7 mouse cellular contexts compared by ENCODE assay signal in genomic region chr10:85185639-85186498, GRCm38 (mm10). TPM values are rescaled to one million over a fixed set of nuclear protein-coding genes. Genes with fewer than 3 reads are reported as not detected.
DNase-seq lines count a peak whose midpoint lies in the region; ATAC-seq and TF ChIP-seq lines count a peak whose summit lies in the region.

No protein-coding gene starts in this region.

- no peak for TF ChIP-seq CTCF in C2C12 (IDR thresholded peaks at IDR 0.05; ENCODE audit: control insufficient read depth, insufficient read depth, insufficient read length)

- H3K4me2 ChIP-seq in embryonic facial prominence, embryonic 14.5 days (ENCODE audit: low read depth, low read length): peak overlapping the region; percentile 83
- peak overlapping the region; percentile 72 for H3K4me2 ChIP-seq in hindbrain, embryonic 14.5 days (replicated peaks)
- peak overlapping the region; percentile 95 for H3K4me2 ChIP-seq in liver, embryonic 12.5 days
- peak overlapping the region; percentile 98 for H3K4me2 ChIP-seq in neural tube, embryonic 14.5 days (ENCODE audit: low read depth, low read length)

- no peaks in the 10 kb centered on the region for H3K4me1 ChIP-seq in ES-E14 (ENCODE audit: control insufficient read depth in 2 of 2, insufficient read depth in 2 of 2, low read length in 2 of 2, poor library complexity in 1 of 2)
- H3K4me1 ChIP-seq in embryonic facial prominence, embryonic 14.5 days (ENCODE audit: control insufficient read depth, insufficient read depth, low read length): peaks cover 9% of the 10 kb centered on the region
- peaks cover 10% of the 10 kb centered on the region for H3K4me1 ChIP-seq in hindbrain, embryonic 14.5 days (replicated peaks; ENCODE audit: control insufficient read depth, insufficient read depth, low read length)
- H3K4me1 ChIP-seq in liver, embryonic 12.5 days: peaks cover 30% of the 10 kb centered on the region
- H3K4me1 ChIP-seq in neural tube, embryonic 14.5 days (ENCODE audit: control insufficient read depth, insufficient read depth, low read length): peaks cover 11% of the 10 kb centered on the region; the same call in 1 of the 2 replicates

- no peak for DNase-seq in ES-E14 (ENCODE audit: low read depth, low spot score)
- DNase-seq in embryonic facial prominence, embryonic 14.5 days (ENCODE audit: low spot score): no peak
- no peak for DNase-seq in hindbrain, embryonic 14.5 days (ENCODE audit: low spot score)
- DNase-seq in gastrocnemius, adult 8-10 months (ENCODE audit: low spot score in 2 of 2): no peak

- no peak for ATAC-seq in embryonic facial prominence, embryonic 14.5 days (ENCODE audit: low read depth)
- ATAC-seq in hindbrain, embryonic 14.5 days (ENCODE audit: low FRiP score): no peak
- no peak for ATAC-seq in liver, embryonic 12.5 days
- ATAC-seq in neural tube, embryonic 14.5 days (ENCODE audit: low read depth): no peak

- no peaks in the 10 kb centered on the region for H3K79me3 ChIP-seq in C2C12 (ENCODE audit: low read depth)

- no peaks in the 10 kb centered on the region for H3K27me3 ChIP-seq in C2C12 (ENCODE audit: control insufficient read depth, insufficient read depth, insufficient read length)
- no peaks in the 10 kb centered on the region for H3K27me3 ChIP-seq in embryonic facial prominence, embryonic 14.5 days (replicated peaks; ENCODE audit: control insufficient read depth, insufficient read depth, low read length)
- no peaks in the 10 kb centered on the region for H3K27me3 ChIP-seq in hindbrain, embryonic 14.5 days (ENCODE audit: control insufficient read depth, insufficient read depth, low read length)
- peaks cover 24% of the 10 kb centered on the region for H3K27me3 ChIP-seq in liver, embryonic 12.5 days (replicated peaks)
- no peaks in the 10 kb centered on the region for H3K27me3 ChIP-seq in neural tube, embryonic 14.5 days (ENCODE audit: control insufficient read depth, insufficient read depth, low read length)

- in situ Hi-C loops in ES-E14 (cut with MboI; ENCODE audit: low sequenced_read_pairs in 2 of 2, unreplicated experiment in 2 of 2): no loop called here

- H3K36me3 ChIP-seq in C2C12 (ENCODE audit: control insufficient read depth, insufficient read depth): no peaks in the 10 kb centered on the region
- peaks cover 2% of the 10 kb centered on the region; the same call in 1 of the 2 replicates for H3K36me3 ChIP-seq in ES-E14 (ENCODE audit: control insufficient read depth, insufficient read depth, low read length, poor library complexity, severe bottlenecking)
- H3K36me3 ChIP-seq in embryonic facial prominence, embryonic 14.5 days (ENCODE audit: control insufficient read depth, insufficient read depth, low read length): no peaks in the 10 kb centered on the region
- no peaks in the 10 kb centered on the region for H3K36me3 ChIP-seq in hindbrain, embryonic 14.5 days (replicated peaks; ENCODE audit: control insufficient read depth, insufficient read depth)
- no peaks in the 10 kb centered on the region for H3K36me3 ChIP-seq in liver, embryonic 12.5 days
- H3K36me3 ChIP-seq in neural tube, embryonic 14.5 days (ENCODE audit: control insufficient read depth, insufficient read depth, low read length): no peaks in the 10 kb centered on the region

- no peak overlapping the region for H3K27ac ChIP-seq in ES-E14 (ENCODE audit: insufficient read depth, low read depth, low read length, poor library complexity, severe bottlenecking)
- peak overlapping the region; percentile 94; the same call in 1 of the 2 replicates for H3K27ac ChIP-seq in embryonic facial prominence, embryonic 14.5 days (replicated peaks; ENCODE audit: low read depth, low read length)
- H3K27ac ChIP-seq in hindbrain, embryonic 14.5 days: peak overlapping the region; percentile 90
- peak overlapping the region; percentile 8; the same call in 1 of the 2 replicates for H3K27ac ChIP-seq in liver, embryonic 12.5 days
- peak overlapping the region; percentile 92 for H3K27ac ChIP-seq in neural tube, embryonic 14.5 days (ENCODE audit: low read depth, low read length)

- H3K79me2 ChIP-seq in C2C12 (ENCODE audit: control insufficient read depth, insufficient read depth): no peaks in the 10 kb centered on the region

- peak overlapping the region; percentile 75 for H3K9ac ChIP-seq in ES-E14 (ENCODE audit: insufficient read depth, low read depth, low read length, poor library complexity, severe bottlenecking)
- H3K9ac ChIP-seq in embryonic facial prominence, embryonic 14.5 days (ENCODE audit: low read depth, low read length): peak overlapping the region; percentile 90
- H3K9ac ChIP-seq in hindbrain, embryonic 14.5 days: peak overlapping the region; percentile 83
- peak overlapping the region; percentile 69 for H3K9ac ChIP-seq in liver, embryonic 12.5 days
- H3K9ac ChIP-seq in neural tube, embryonic 14.5 days (replicated peaks; ENCODE audit: low read depth, low read length): peak overlapping the region; percentile 83

- no peaks in the 10 kb centered on the region for H3K9me3 ChIP-seq in ES-E14 (ENCODE audit: control insufficient read depth, insufficient read depth, low read depth, low read length)
- H3K9me3 ChIP-seq in embryonic facial prominence, embryonic 14.5 days (ENCODE audit: control insufficient read depth, low read length): no peaks in the 10 kb centered on the region
- H3K9me3 ChIP-seq in hindbrain, embryonic 14.5 days (ENCODE audit: control insufficient read depth, low read length): no peaks in the 10 kb centered on the region
- H3K9me3 ChIP-seq in liver, embryonic 12.5 days (replicated peaks): no peaks in the 10 kb centered on the region
- no peaks in the 10 kb centered on the region for H3K9me3 ChIP-seq in neural tube, embryonic 14.5 days (ENCODE audit: control insufficient read depth, low read length)

- peak overlapping the region; percentile 48 for H3K4me3 ChIP-seq in C2C12 (ENCODE audit: insufficient read depth, poor library complexity, severe bottlenecking)
- H3K4me3 ChIP-seq in ES-E14 (ENCODE audit: insufficient read depth in 1 of 2, low read depth in 1 of 2, low read length in 2 of 2, poor library complexity in 1 of 2, severe bottlenecking in 1 of 2): peak overlapping the region; percentile 84 to 97
- H3K4me3 ChIP-seq in embryonic facial prominence, embryonic 14.5 days (ENCODE audit: low read depth, low read length): peak overlapping the region; percentile 93
- H3K4me3 ChIP-seq in hindbrain, embryonic 14.5 days (replicated peaks; ENCODE audit: low read length): peak overlapping the region; percentile 93
- peak overlapping the region; percentile 67 for H3K4me3 ChIP-seq in liver, embryonic 12.5 days
- peak overlapping the region; percentile 96 for H3K4me3 ChIP-seq in neural tube, embryonic 14.5 days (ENCODE audit: low read depth, low read length)

- H3ac ChIP-seq in C2C12 (ENCODE audit: control insufficient read depth, insufficient read length, low read depth): peak overlapping the region; percentile 28

- WGBS in embryonic facial prominence, embryonic 14.5 days: 20% methylated on average over 14 of the region's 14 CpGs
- WGBS in hindbrain, embryonic 14.5 days: 29% methylated on average over 14 of the region's 14 CpGs
- WGBS in liver, embryonic 12.5 days (ENCODE audit: insufficient replicate concordance): 29% methylated on average over 14 of the region's 14 CpGs
- 35% methylated on average over 14 of the region's 14 CpGs for WGBS in neural tube, embryonic 14.5 days

TF ChIP-seq in C2C12, 6 proteins besides CTCF, POLR2A, EP300 and RAD21:
- TF ChIP-seq MYOG (IDR thresholded peaks at IDR 0.05; ENCODE audit: control insufficient read depth, extremely low read depth, insufficient read length) (no peak), USF1 (IDR thresholded peaks at IDR 0.05; ENCODE audit: low read depth) (no peak), FOSL1 (IDR thresholded peaks at IDR 0.05; ENCODE audit: insufficient read depth, low read length, poor library complexity, severe bottlenecking) (no peak), CEBPB (IDR thresholded peaks at IDR 0.05; ENCODE audit: low read depth) (no peak), MAX (IDR thresholded peaks at IDR 0.05) (no peak), MYOD1 (IDR thresholded peaks at IDR 0.05; ENCODE audit: control insufficient read depth, insufficient read length, low read depth) (no peak)

TF ChIP-seq in ES-E14, 5 proteins besides CTCF, POLR2A, EP300 and RAD21:
- TF ChIP-seq MAFK (IDR thresholded peaks at IDR 0.05; ENCODE audit: insufficient read depth, low read depth, low read length): no peak
- TF ChIP-seq ZNF384 (IDR thresholded peaks at IDR 0.05; ENCODE audit: low read depth, low read length): peak; percentile 73; the same call in 1 of the 2 replicates
- TF ChIP-seq ZC3H11A (IDR thresholded peaks at IDR 0.05; ENCODE audit: borderline replicate concordance, low read depth, low read length): no peak

RNA-seq across cellular contexts. Expression of gene Cry1, which starts 1.0 kb away (rescaled TPM):
- polyA plus RNA-seq in C2C12 (2012; fragmentation: generic; extraction: Trizol): 6.5 TPM
- total RNA-seq in ES-E14 (2012; rRNA removed): 21.2 and 23.4 TPM in 2 replicates
- 29.5 and 29.6 TPM in 2 replicates for polyA plus RNA-seq in embryonic facial prominence, embryonic 14.5 days (2014; fragmentation: Nextera tagmentation; extraction: Ambion mirVana)
- 32.9 and 40.1 TPM in 2 replicates for polyA plus RNA-seq in hindbrain, embryonic 14.5 days (2014; fragmentation: Nextera tagmentation; extraction: Ambion mirVana)
- 12.3 and 12.7 TPM in 2 replicates for polyA plus RNA-seq in liver, embryonic 12.5 days (2016; fragmentation: Nextera tagmentation; extraction: Ambion mirVana)
- 33.0 and 40.3 TPM in 2 replicates for polyA plus RNA-seq in neural tube, embryonic 14.5 days (2014; fragmentation: Nextera tagmentation; extraction: Ambion mirVana)
- total RNA-seq in gastrocnemius, adult 8-10 months (2022): 10 to 100 TPM; 11.5 to 13.2 (median 11.8) TPM

RNA-seq across cellular contexts. Expression of gene Mterf2, which starts 58.0 kb away (rescaled TPM):
- 2.8 TPM for polyA plus RNA-seq in C2C12 (2012; fragmentation: generic; extraction: Trizol)
- 6.9 and 10.8 TPM in 2 replicates for total RNA-seq in ES-E14 (2012; rRNA removed)
- polyA plus RNA-seq in embryonic facial prominence, embryonic 14.5 days (2014; fragmentation: Nextera tagmentation; extraction: Ambion mirVana): 19.0 and 20.0 TPM in 2 replicates
- polyA plus RNA-seq in hindbrain, embryonic 14.5 days (2014; fragmentation: Nextera tagmentation; extraction: Ambion mirVana): 28.0 and 32.7 TPM in 2 replicates
- polyA plus RNA-seq in liver, embryonic 12.5 days (2016; fragmentation: Nextera tagmentation; extraction: Ambion mirVana): 6.9 and 7.0 TPM in 2 replicates
- polyA plus RNA-seq in neural tube, embryonic 14.5 days (2014; fragmentation: Nextera tagmentation; extraction: Ambion mirVana): 33.1 and 35.4 TPM in 2 replicates
- 1 to 10 TPM; 8.0 to 9.5 (median 8.9) TPM for total RNA-seq in gastrocnemius, adult 8-10 months (2022)
